Mouse (Mus musculus): Measurements from ENCODE around the gene Zfp706. TPM values are rescaled to one million over a fixed set of nuclear protein-coding genes. Genes with fewer than 3 reads are reported as not detected.

Zfp706 gene
- polyA plus RNA-seq, 1 experiment from 2014 or later: 379 TPM

DNA sequence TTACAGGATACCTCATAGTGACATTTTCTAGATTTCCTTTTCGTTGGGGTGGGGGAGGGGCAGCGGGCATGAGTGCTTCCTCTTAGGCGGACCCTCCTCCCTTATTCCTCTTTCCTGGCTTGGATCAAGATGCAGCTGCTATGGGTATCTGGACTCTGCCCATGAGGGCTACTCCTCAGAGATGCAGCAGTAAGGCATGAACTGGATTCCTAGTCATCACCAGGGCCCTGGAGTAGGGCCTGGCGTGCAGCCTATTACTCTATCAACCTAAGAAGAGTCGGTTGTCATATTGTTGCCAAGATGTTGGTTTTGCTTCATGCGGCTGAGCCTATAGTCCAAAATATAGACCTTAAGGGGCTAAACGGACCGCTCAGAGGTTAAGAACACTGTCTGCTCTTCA is 27.3 kb downstream of the Zfp706 start:
- peak overlapping the region; percentile 54 for H3K4me2 ChIP-seq (ENCODE audit: low read depth, low read length)
- ATAC-seq (ENCODE audit: low read depth) (peak; percentile 35), DNase-seq (ENCODE audit: low spot score) (no peak)
- H3K4me3 ChIP-seq (ENCODE audit: low read depth, low read length): peak overlapping the region; percentile 33
- peaks cover 7% of the 10 kb centered on the region; the same call in 1 of the 2 replicates for H3K4me1 ChIP-seq (ENCODE audit: control insufficient read depth, insufficient read depth, low read length)
- no peaks in the 10 kb centered on the region for H3K9me3 ChIP-seq (ENCODE audit: control insufficient read depth, low read length)
- H3K27me3 ChIP-seq (replicated peaks; ENCODE audit: control insufficient read depth, insufficient read depth, low read length): no peaks in the 10 kb centered on the region
- H3K27ac ChIP-seq (replicated peaks; ENCODE audit: low read depth, low read length): no peak overlapping the region; the same call in 1 of the 2 replicates
- H3K36me3 ChIP-seq (ENCODE audit: control insufficient read depth, insufficient read depth, low read length): no peaks in the 10 kb centered on the region
- WGBS: 43% methylated on average over 8 of the region's 8 CpGs
- peak overlapping the region; percentile 34 for H3K9ac ChIP-seq (ENCODE audit: low read depth, low read length)

- WGBS: 3% methylated on average over 20 of the region's 20 CpGs
- Histone ChIP-seq H3K9ac (ENCODE audit: low read depth, low read length) (peak overlapping the region; percentile 34), H3K9me3 (ENCODE audit: control insufficient read depth, low read length) (no peaks in the 10 kb centered on the region), H3K36me3 (ENCODE audit: control insufficient read depth, insufficient read depth, low read length) (no peaks in the 10 kb centered on the region), H3K4me3 (ENCODE audit: low read depth, low read length) (peak overlapping the region; percentile 33), H3K27ac (replicated peaks; ENCODE audit: low read depth, low read length) (no peak overlapping the region; the same call in 1 of the 2 replicates), H3K27me3 (replicated peaks; ENCODE audit: control insufficient read depth, insufficient read depth, low read length) (no peaks in the 10 kb centered on the region), H3K4me2 (ENCODE audit: low read depth, low read length) (peak overlapping the region; percentile 54), H3K4me1 (ENCODE audit: control insufficient read depth, insufficient read depth, low read length) (peaks cover 7% of the 10 kb centered on the region; the same call in 1 of the 2 replicates)
- DNase-seq (ENCODE audit: low spot score) (peak; percentile 84), ATAC-seq (ENCODE audit: low read depth) (peak; percentile 86)
These were observed 27.9 kb downstream of the Zfp706 start for GRCm38 (mm10) chr15:36979488-36980201.

DNA sequence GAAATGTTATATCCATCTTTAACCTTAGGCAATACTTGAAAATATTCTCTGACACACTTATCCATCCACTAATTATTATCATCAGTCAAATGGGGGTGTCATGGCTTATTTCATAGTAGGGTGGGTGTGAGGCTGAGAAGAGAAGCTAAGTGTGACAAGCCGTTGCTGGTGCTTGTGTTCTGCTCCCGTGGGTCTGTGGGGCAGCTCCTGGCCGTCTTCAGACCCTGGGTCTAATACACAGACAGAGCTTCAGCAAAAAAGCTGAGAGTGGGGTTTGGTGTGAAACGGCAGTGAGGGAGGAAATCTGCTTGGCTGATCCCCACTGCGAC is 28.4 kb downstream of the Zfp706 start:
- H3K36me3 ChIP-seq (ENCODE audit: control insufficient read depth, insufficient read depth, low read length): no peaks in the 10 kb centered on the region
- peak overlapping the region; percentile 34; the same call in 1 of the 2 replicates for H3K9ac ChIP-seq (ENCODE audit: low read depth, low read length)
- no peak for DNase-seq (ENCODE audit: low spot score)
- H3K4me1 ChIP-seq (ENCODE audit: control insufficient read depth, insufficient read depth, low read length): peaks cover 7% of the 10 kb centered on the region; the same call in 1 of the 2 replicates
- peak overlapping the region; percentile 54 for H3K4me2 ChIP-seq (ENCODE audit: low read depth, low read length)
- no peaks in the 10 kb centered on the region for H3K9me3 ChIP-seq (ENCODE audit: control insufficient read depth, low read length)
- WGBS: 34% methylated on average over 5 of the region's 5 CpGs
- no peak for ATAC-seq (ENCODE audit: low read depth)
- no peaks in the 10 kb centered on the region for H3K27me3 ChIP-seq (replicated peaks; ENCODE audit: control insufficient read depth, insufficient read depth, low read length)
- H3K27ac ChIP-seq (replicated peaks; ENCODE audit: low read depth, low read length): no peak overlapping the region
- H3K4me3 ChIP-seq (ENCODE audit: low read depth, low read length): peak overlapping the region; percentile 33

- no peak for DNase-seq (ENCODE audit: low spot score)
- H3K9me3 ChIP-seq (ENCODE audit: control insufficient read depth, low read length): no peaks in the 10 kb centered on the region
These were observed 29.8 kb downstream of the Zfp706 start for GRCm38 (mm10) chr15:36977823-36978222.

GRCm38 (mm10) chr15:36975690-36976089 is 31.9 kb downstream of the Zfp706 start:
- Histone ChIP-seq H3K9ac (ENCODE audit: low read depth, low read length) (no peak overlapping the region), H3K36me3 (ENCODE audit: control insufficient read depth, insufficient read depth, low read length) (no peaks in the 10 kb centered on the region), H3K4me3 (ENCODE audit: low read depth, low read length) (no peak overlapping the region), H3K9me3 (ENCODE audit: control insufficient read depth, low read length) (no peaks in the 10 kb centered on the region), H3K4me1 (ENCODE audit: control insufficient read depth, insufficient read depth, low read length) (peaks cover 7% of the 10 kb centered on the region; the same call in 1 of the 2 replicates), H3K27ac (replicated peaks; ENCODE audit: low read depth, low read length) (no peak overlapping the region), H3K27me3 (replicated peaks; ENCODE audit: control insufficient read depth, insufficient read depth, low read length) (no peaks in the 10 kb centered on the region), H3K4me2 (ENCODE audit: low read depth, low read length) (no peak overlapping the region)
- no peak for DNase-seq (ENCODE audit: low spot score)
- 74% methylated on average over 5 of the region's 5 CpGs for WGBS
- no peak for ATAC-seq (ENCODE audit: low read depth)

More at GRCm38 (mm10) chr15:36977823-36978222, 29.8 kb downstream of the Zfp706 start:
- H3K4me3 ChIP-seq (ENCODE audit: low read depth, low read length): no peak overlapping the region
- no peaks in the 10 kb centered on the region for H3K36me3 ChIP-seq (ENCODE audit: control insufficient read depth, insufficient read depth, low read length)
- ATAC-seq (ENCODE audit: low read depth): no peak
- WGBS: 65% methylated on average over 8 of the region's 8 CpGs
- no peaks in the 10 kb centered on the region for H3K27me3 ChIP-seq (replicated peaks; ENCODE audit: control insufficient read depth, insufficient read depth, low read length)
- no peak overlapping the region for H3K27ac ChIP-seq (replicated peaks; ENCODE audit: low read depth, low read length)
- H3K9ac ChIP-seq (ENCODE audit: low read depth, low read length): no peak overlapping the region
- peaks cover 7% of the 10 kb centered on the region; the same call in 1 of the 2 replicates for H3K4me1 ChIP-seq (ENCODE audit: control insufficient read depth, insufficient read depth, low read length)
- H3K4me2 ChIP-seq (ENCODE audit: low read depth, low read length): no peak overlapping the region

- DNase-seq (ENCODE audit: low spot score) (no peak), ATAC-seq (ENCODE audit: low read depth) (no peak)
- Histone ChIP-seq H3K27ac (replicated peaks; ENCODE audit: low read depth, low read length) (no peak overlapping the region), H3K4me2 (ENCODE audit: low read depth, low read length) (no peak overlapping the region), H3K27me3 (replicated peaks; ENCODE audit: control insufficient read depth, insufficient read depth, low read length) (no peaks in the 10 kb centered on the region), H3K4me1 (ENCODE audit: control insufficient read depth, insufficient read depth, low read length) (peaks cover 3% of the 10 kb centered on the region; the same call in 1 of the 2 replicates), H3K9me3 (ENCODE audit: control insufficient read depth, low read length) (no peaks in the 10 kb centered on the region), H3K9ac (ENCODE audit: low read depth, low read length) (no peak overlapping the region), H3K36me3 (ENCODE audit: control insufficient read depth, insufficient read depth, low read length) (no peaks in the 10 kb centered on the region), H3K4me3 (ENCODE audit: low read depth, low read length) (no peak overlapping the region)
- WGBS: 75% methylated on average over 2 of the region's 2 CpGs
These were observed 32.3 kb downstream of the Zfp706 start for GRCm38 (mm10) chr15:36975256-36975620.

- Histone ChIP-seq H3K4me3 (ENCODE audit: low read depth, low read length) (no peak overlapping the region), H3K9ac (ENCODE audit: low read depth, low read length) (no peak overlapping the region), H3K27me3 (replicated peaks; ENCODE audit: control insufficient read depth, insufficient read depth, low read length) (no peaks in the 10 kb centered on the region), H3K27ac (replicated peaks; ENCODE audit: low read depth, low read length) (no peak overlapping the region), H3K4me2 (ENCODE audit: low read depth, low read length) (no peak overlapping the region), H3K9me3 (ENCODE audit: control insufficient read depth, low read length) (no peaks in the 10 kb centered on the region), H3K36me3 (ENCODE audit: control insufficient read depth, insufficient read depth, low read length) (no peaks in the 10 kb centered on the region), H3K4me1 (ENCODE audit: control insufficient read depth, insufficient read depth, low read length) (no peaks in the 10 kb centered on the region)
- DNase-seq (ENCODE audit: low spot score) (no peak), ATAC-seq (ENCODE audit: low read depth) (peak; percentile 33; the same call in 1 of the 2 replicates)
- WGBS: 50% methylated on average over 6 of the region's 6 CpGs
These were observed 32.8 kb downstream of the Zfp706 start for GRCm38 (mm10) chr15:36974614-36975255.

DNA sequence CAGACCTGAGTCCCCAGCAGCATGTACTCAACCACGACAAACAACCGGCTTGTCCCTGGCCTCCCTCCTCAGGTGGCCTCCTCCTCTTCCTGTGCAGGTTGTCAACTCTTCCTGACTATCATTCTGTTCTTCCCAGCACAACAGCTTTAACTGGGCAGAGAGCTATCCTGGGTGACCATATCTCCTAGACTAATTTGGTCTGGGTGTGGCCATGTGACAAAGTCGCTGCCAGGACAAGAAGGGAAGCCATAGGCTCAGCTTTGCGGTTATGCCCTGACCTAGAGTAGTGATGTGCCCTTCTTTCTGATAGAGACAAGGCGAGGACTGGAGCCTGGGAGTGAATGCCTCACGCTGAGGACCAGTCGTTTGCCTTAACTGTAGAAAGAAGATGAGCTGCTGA is 33.9 kb downstream of the Zfp706 start:
- H3K9ac ChIP-seq (ENCODE audit: low read depth, low read length): no peak overlapping the region
- ATAC-seq (ENCODE audit: low read depth) (no peak), DNase-seq (ENCODE audit: low spot score) (no peak)
- no peaks in the 10 kb centered on the region for H3K4me1 ChIP-seq (ENCODE audit: control insufficient read depth, insufficient read depth, low read length)
- 88% methylated on average over 7 of the region's 7 CpGs for WGBS
- H3K4me3 ChIP-seq (ENCODE audit: low read depth, low read length): no peak overlapping the region
- no peaks in the 10 kb centered on the region for H3K27me3 ChIP-seq (replicated peaks; ENCODE audit: control insufficient read depth, insufficient read depth, low read length)
- H3K36me3 ChIP-seq (ENCODE audit: control insufficient read depth, insufficient read depth, low read length): no peaks in the 10 kb centered on the region
- no peak overlapping the region for H3K4me2 ChIP-seq (ENCODE audit: low read depth, low read length)
- H3K27ac ChIP-seq (replicated peaks; ENCODE audit: low read depth, low read length): no peak overlapping the region
- no peaks in the 10 kb centered on the region for H3K9me3 ChIP-seq (ENCODE audit: control insufficient read depth, low read length)

Data from embryonic facial prominence, embryonic 14.5 days (tissue).